Mouse (Mus musculus): ENCODE results near the gene Tbx1. TPM values are rescaled to one million over a fixed set of nuclear protein-coding genes. Genes with fewer than 3 reads are reported as not detected.

The Tbx1 gene
- polyA plus RNA-seq, 1 experiment from 2014 or later: 0.90 TPM

DNA sequence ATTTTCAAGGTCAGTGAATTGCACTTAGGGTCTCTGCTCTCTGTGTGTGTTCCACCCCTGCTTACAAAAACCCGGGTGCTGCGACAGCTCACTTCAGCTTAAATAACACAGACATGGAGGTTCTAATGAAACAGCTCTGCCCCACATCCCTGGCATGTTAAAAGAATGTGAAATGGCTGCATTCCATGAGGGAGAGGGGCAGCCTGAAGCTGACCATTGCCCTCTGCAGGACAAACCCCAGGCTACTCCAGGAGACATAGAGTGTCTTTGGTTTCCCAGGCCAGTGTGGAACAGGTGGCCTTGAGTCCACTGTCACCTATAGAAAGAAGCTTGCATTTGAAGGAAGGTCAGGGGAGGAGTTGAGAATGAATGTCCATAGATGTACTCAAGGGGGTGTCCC, 10.1 kb downstream of the Tbx1 start:
- Histone ChIP-seq H3K9me3 (ENCODE audit: control insufficient read depth, low read length) (no peaks in the 10 kb centered on the region; the same call in 1 of the 2 replicates), H3K9ac (ENCODE audit: low read depth, low read length) (no peak overlapping the region), H3K36me3 (ENCODE audit: control insufficient read depth, insufficient read depth, low read length) (no peaks in the 10 kb centered on the region), H3K27ac (ENCODE audit: low read depth, low read length) (no peak overlapping the region), H3K4me1 (ENCODE audit: control insufficient read depth, insufficient read depth, low read depth, low read length) (peaks cover 15% of the 10 kb centered on the region), H3K4me2 (ENCODE audit: low read length) (no peak overlapping the region), H3K4me3 (ENCODE audit: low read length) (no peak overlapping the region), H3K27me3 (replicated peaks; ENCODE audit: control insufficient read depth, insufficient read depth, low read length) (peaks cover 66% of the 10 kb centered on the region)
- no peak for ATAC-seq
- whole genome bisulfite sequencing: 13% methylated on average over 2 of the region's 2 CpGs

GRCm38 (mm10) chr16:18577599-18578160, 12.8 kb downstream of the Tbx1 start:
- no peaks in the 10 kb centered on the region for H3K36me3 ChIP-seq (ENCODE audit: control insufficient read depth, insufficient read depth, low read length)
- no peak for ATAC-seq
- peaks cover 39% of the 10 kb centered on the region for H3K27me3 ChIP-seq (replicated peaks; ENCODE audit: control insufficient read depth, insufficient read depth, low read length)
- no peaks in the 10 kb centered on the region; the same call in 1 of the 2 replicates for H3K9me3 ChIP-seq (ENCODE audit: control insufficient read depth, low read length)
- H3K4me3 ChIP-seq (ENCODE audit: low read length): no peak overlapping the region
- 20% methylated on average over 5 of the region's 5 CpGs for WGBS
- no peak overlapping the region for H3K27ac ChIP-seq (ENCODE audit: low read depth, low read length)
- H3K9ac ChIP-seq (ENCODE audit: low read depth, low read length): no peak overlapping the region
- no peak overlapping the region for H3K4me2 ChIP-seq (ENCODE audit: low read length)
- H3K4me1 ChIP-seq (ENCODE audit: control insufficient read depth, insufficient read depth, low read depth, low read length): peaks cover 15% of the 10 kb centered on the region

GRCm38 (mm10) chr16:18577071-18577470, 13.4 kb downstream of the Tbx1 start:
- H3K9me3 ChIP-seq (ENCODE audit: control insufficient read depth, low read length): no peaks in the 10 kb centered on the region; the same call in 1 of the 2 replicates
- no peak overlapping the region for H3K27ac ChIP-seq (ENCODE audit: low read depth, low read length)
- no peak for ATAC-seq
- peaks cover 10% of the 10 kb centered on the region for H3K4me1 ChIP-seq (ENCODE audit: control insufficient read depth, insufficient read depth, low read depth, low read length)
- H3K4me3 ChIP-seq (ENCODE audit: low read length): no peak overlapping the region
- no peak overlapping the region for H3K4me2 ChIP-seq (ENCODE audit: low read length)
- WGBS: 45% methylated on average over 3 of the region's 3 CpGs
- peaks cover 33% of the 10 kb centered on the region for H3K27me3 ChIP-seq (replicated peaks; ENCODE audit: control insufficient read depth, insufficient read depth, low read length)
- no peaks in the 10 kb centered on the region for H3K36me3 ChIP-seq (ENCODE audit: control insufficient read depth, insufficient read depth, low read length)
- no peak overlapping the region for H3K9ac ChIP-seq (ENCODE audit: low read depth, low read length)

GRCm38 (mm10) chr16:18574196-18574595, 16.3 kb downstream of the Tbx1 start:
- WGBS: 73% methylated on average over 8 of the region's 8 CpGs

GRCm38 (mm10) chr16:18568599-18568998, 21.9 kb downstream of the Tbx1 start:
- Histone ChIP-seq H3K9me3 (ENCODE audit: control insufficient read depth, low read length) (no peaks in the 10 kb centered on the region), H3K4me2 (ENCODE audit: low read length) (no peak overlapping the region), H3K27me3 (replicated peaks; ENCODE audit: control insufficient read depth, insufficient read depth, low read length) (no peaks in the 10 kb centered on the region), H3K36me3 (ENCODE audit: control insufficient read depth, insufficient read depth, low read length) (peaks cover 2% of the 10 kb centered on the region; the same call in 1 of the 2 replicates), H3K4me1 (ENCODE audit: control insufficient read depth, insufficient read depth, low read depth, low read length) (no peaks in the 10 kb centered on the region), H3K27ac (ENCODE audit: low read depth, low read length) (no peak overlapping the region), H3K4me3 (ENCODE audit: low read length) (no peak overlapping the region), H3K9ac (ENCODE audit: low read depth, low read length) (no peak overlapping the region)
- 75% methylated on average over 7 of the region's 7 CpGs for WGBS
- ATAC-seq: no peak

More at GRCm38 (mm10) chr16:18574196-18574595, 16.3 kb downstream of the Tbx1 start:
- Histone ChIP-seq H3K4me3 (ENCODE audit: low read length) (no peak overlapping the region), H3K4me2 (ENCODE audit: low read length) (no peak overlapping the region), H3K9ac (ENCODE audit: low read depth, low read length) (no peak overlapping the region), H3K27me3 (replicated peaks; ENCODE audit: control insufficient read depth, insufficient read depth, low read length) (peaks cover 8% of the 10 kb centered on the region), H3K9me3 (ENCODE audit: control insufficient read depth, low read length) (no peaks in the 10 kb centered on the region), H3K4me1 (ENCODE audit: control insufficient read depth, insufficient read depth, low read depth, low read length) (no peaks in the 10 kb centered on the region), H3K27ac (ENCODE audit: low read depth, low read length) (no peak overlapping the region), H3K36me3 (ENCODE audit: control insufficient read depth, insufficient read depth, low read length) (no peaks in the 10 kb centered on the region)
- ATAC-seq: no peak

DNA sequence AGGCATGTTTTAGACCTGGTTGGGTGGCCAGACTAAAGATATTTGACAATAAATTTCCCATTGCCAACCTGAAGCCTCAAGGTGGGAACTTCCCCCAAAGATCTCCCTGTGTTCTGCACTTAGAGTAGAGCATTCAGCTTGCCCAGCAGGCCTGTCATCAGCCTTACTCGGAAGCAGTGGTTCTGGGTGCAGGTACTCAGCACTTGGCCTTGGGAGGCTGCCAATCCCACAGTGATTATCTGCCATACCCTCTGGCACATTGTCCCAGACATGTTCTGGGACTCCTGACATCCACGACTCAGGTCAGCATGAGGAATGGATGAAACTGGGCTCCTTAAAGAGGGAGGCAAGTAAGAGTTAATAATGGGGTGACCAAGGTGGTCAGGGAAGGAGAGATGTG, 26.0 kb downstream of the Tbx1 start:
- Histone ChIP-seq H3K36me3 (ENCODE audit: control insufficient read depth, insufficient read depth, low read length) (peaks cover 2% of the 10 kb centered on the region; the same call in 1 of the 2 replicates), H3K4me1 (ENCODE audit: control insufficient read depth, insufficient read depth, low read depth, low read length) (no peaks in the 10 kb centered on the region), H3K9me3 (ENCODE audit: control insufficient read depth, low read length) (no peaks in the 10 kb centered on the region), H3K9ac (ENCODE audit: low read depth, low read length) (no peak overlapping the region), H3K4me3 (ENCODE audit: low read length) (no peak overlapping the region), H3K27me3 (replicated peaks; ENCODE audit: control insufficient read depth, insufficient read depth, low read length) (no peaks in the 10 kb centered on the region), H3K27ac (ENCODE audit: low read depth, low read length) (no peak overlapping the region), H3K4me2 (ENCODE audit: low read length) (no peak overlapping the region)
- ATAC-seq: no peak
- 79% methylated on average over 2 of the region's 2 CpGs for WGBS

DNA sequence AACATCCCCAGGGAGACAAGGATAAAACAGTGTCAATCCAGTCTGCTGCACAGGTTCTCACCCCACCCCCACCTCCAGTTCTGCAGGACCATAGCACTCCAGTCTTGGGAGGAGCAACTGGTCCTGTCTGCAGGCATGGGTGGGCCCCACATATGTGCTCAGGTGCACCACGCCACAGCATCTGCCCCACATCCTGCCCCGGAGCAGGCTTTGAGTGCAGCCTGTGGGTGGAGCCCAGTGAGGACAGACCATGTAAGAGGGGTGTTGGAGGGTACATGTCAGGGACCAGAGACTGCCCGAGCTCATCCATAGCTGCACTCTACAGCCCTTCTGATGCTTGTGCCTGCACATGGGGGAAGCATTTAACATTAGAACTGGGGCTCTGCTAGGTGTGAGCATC, 34.0 kb downstream of the Tbx1 start:
- Histone ChIP-seq H3K27me3 (replicated peaks; ENCODE audit: control insufficient read depth, insufficient read depth, low read length) (no peaks in the 10 kb centered on the region), H3K9me3 (ENCODE audit: control insufficient read depth, low read length) (no peaks in the 10 kb centered on the region), H3K27ac (ENCODE audit: low read depth, low read length) (no peak overlapping the region), H3K4me2 (ENCODE audit: low read length) (no peak overlapping the region), H3K4me3 (ENCODE audit: low read length) (no peak overlapping the region), H3K4me1 (ENCODE audit: control insufficient read depth, insufficient read depth, low read depth, low read length) (no peaks in the 10 kb centered on the region), H3K9ac (ENCODE audit: low read depth, low read length) (no peak overlapping the region), H3K36me3 (ENCODE audit: control insufficient read depth, insufficient read depth, low read length) (no peaks in the 10 kb centered on the region)
- 96% methylated on average over 3 of the region's 3 CpGs for WGBS
- ATAC-seq: no peak

GRCm38 (mm10) chr16:18555235-18555935, 35.1 kb downstream of the Tbx1 start:
- Histone ChIP-seq H3K27ac (ENCODE audit: low read depth, low read length) (no peak overlapping the region), H3K36me3 (ENCODE audit: control insufficient read depth, insufficient read depth, low read length) (no peaks in the 10 kb centered on the region), H3K4me2 (ENCODE audit: low read length) (no peak overlapping the region), H3K4me3 (ENCODE audit: low read length) (no peak overlapping the region), H3K9me3 (ENCODE audit: control insufficient read depth, low read length) (no peaks in the 10 kb centered on the region), H3K4me1 (ENCODE audit: control insufficient read depth, insufficient read depth, low read depth, low read length) (no peaks in the 10 kb centered on the region), H3K9ac (ENCODE audit: low read depth, low read length) (no peak overlapping the region), H3K27me3 (replicated peaks; ENCODE audit: control insufficient read depth, insufficient read depth, low read length) (no peaks in the 10 kb centered on the region)
- no peak for ATAC-seq
- WGBS: 79% methylated on average over 17 of the region's 17 CpGs

DNA sequence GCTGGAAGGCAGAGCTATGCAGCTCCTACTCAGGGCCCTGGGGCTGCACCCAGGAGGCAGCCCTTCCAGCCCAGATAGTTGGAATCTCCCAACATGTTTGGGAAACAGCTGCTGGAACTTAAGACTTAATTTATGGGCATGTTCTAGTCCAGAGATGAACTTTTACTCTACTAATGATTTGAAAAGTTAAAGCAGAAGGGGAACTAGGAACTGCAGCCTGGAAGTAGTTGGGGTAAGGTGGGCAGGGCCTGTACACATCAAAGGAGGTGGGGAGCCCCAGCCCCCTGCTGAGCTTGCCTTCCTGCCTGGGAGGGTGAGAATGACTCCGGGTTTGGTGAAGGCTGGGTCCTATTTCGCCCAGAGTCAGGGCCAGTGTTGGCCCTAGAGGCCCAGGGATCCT, 35.8 kb downstream of the Tbx1 start:
- ATAC-seq: no peak
- 44% methylated on average over 2 of the region's 2 CpGs for WGBS
- no peaks in the 10 kb centered on the region for H3K4me1 ChIP-seq (ENCODE audit: control insufficient read depth, insufficient read depth, low read depth, low read length)

More for the DNA sequence above, 35.8 kb downstream of the Tbx1 start:
- H3K4me3 ChIP-seq (ENCODE audit: low read length): no peak overlapping the region
- no peak overlapping the region for H3K9ac ChIP-seq (ENCODE audit: low read depth, low read length)
- no peak overlapping the region for H3K27ac ChIP-seq (ENCODE audit: low read depth, low read length)
- no peaks in the 10 kb centered on the region for H3K36me3 ChIP-seq (ENCODE audit: control insufficient read depth, insufficient read depth, low read length)
- H3K4me2 ChIP-seq (ENCODE audit: low read length): no peak overlapping the region
- no peaks in the 10 kb centered on the region for H3K27me3 ChIP-seq (replicated peaks; ENCODE audit: control insufficient read depth, insufficient read depth, low read length)
- no peaks in the 10 kb centered on the region for H3K9me3 ChIP-seq (ENCODE audit: control insufficient read depth, low read length)
